Mouse (Mus musculus) liver, adult 2 months (tissue): ENCODE measurements around the gene Cacna2d1.

Source experiments
- CTCF ChIP-seq: fragments of 200-500 bp; IDR thresholded peaks from 2 replicates; pipeline ENCODE4 v1.5.1; 2011; ENCODE audit warnings: low read depth, low read length, control low read depth
- POLR2A ChIP-seq: fragments of 200-500 bp; IDR thresholded peaks from 2 replicates; pipeline ENCODE4 v1.6.1; 2011; ENCODE audit warnings: low read length, control low read depth; ENCODE audit not compliant: insufficient read depth; ENCODE audit errors: extremely low read depth

GRCm38 (mm10) chr5:16004305-16004704 lies 69.8 kb downstream of the Cacna2d1 start:
- TF ChIP-seq CTCF: no peak
- no peak for TF ChIP-seq POLR2A
